Mouse (Mus musculus) CH12.LX (cell line): Measurements from ENCODE around the gene Mrpl19. TPM values are rescaled to one million over a fixed set of nuclear protein-coding genes. Genes with fewer than 3 reads are reported as not detected.
A peak's percentile ranks its signal among the peaks of the same experiment; 100 is the strongest.

Source experiments
- DNase-seq: peaks from one replicate; pipeline ENCODE4 v3.0.0-alpha.2; 2013; ENCODE audit errors: extremely low read depth
- H3K27ac ChIP-seq: 2 replicates; pipeline ENCODE4 v1.5.1; 2012; ENCODE audit warnings: low read depth, mild to moderate bottlenecking, control low read depth, moderate library complexity; ENCODE audit not compliant: insufficient read depth
- H3K27me3 ChIP-seq: replicated peaks from 2 replicates; pipeline ENCODE3; 2012; ENCODE audit warnings: inconsistent platforms
- H3K36me3 ChIP-seq, 2 experiments: replicated peaks in 1 of 2; 2 replicates each; pipeline versions ENCODE3 to v1.6.1; 2012; ENCODE audit warnings: inconsistent platforms in 1 of 2, low read length in 1 of 2, mild to moderate bottlenecking in 1 of 2, mixed read lengths in 1 of 2, moderate library complexity in 1 of 2; ENCODE audit not compliant: control insufficient read depth in 1 of 2, insufficient read depth in 1 of 2
- H3K4me1 ChIP-seq, 2 experiments: 2 replicates each; pipeline ENCODE4 v1.6.1; 2012; ENCODE audit warnings: inconsistent platforms in 1 of 2, moderate library complexity in 1 of 2; ENCODE audit not compliant: insufficient read depth in 2 of 2, control insufficient read depth in 1 of 2
- H3K4me2 ChIP-seq: 2 replicates; pipeline ENCODE4 v1.6.1; 2012; ENCODE audit warnings: low read depth, mild to moderate bottlenecking, control low read depth; ENCODE audit not compliant: poor library complexity, insufficient read depth, severe bottlenecking
- H3K4me3 ChIP-seq, 3 experiments: fragments of 150-350 bp in 1 of 3; sonication (generic) in 1 of 3; replicated peaks in 1 of 3; 2 replicates each; pipeline versions ENCODE3 to v1.5.1; 2011 to 2012; ENCODE audit warnings: low read depth in 2 of 3, low read length in 2 of 3, mild to moderate bottlenecking in 2 of 3, moderate library complexity in 2 of 3, control low read depth in 1 of 3, improper control_type of control experiment in 1 of 3, inconsistent platforms in 1 of 3, mixed read lengths in 1 of 3; ENCODE audit not compliant: poor library complexity in 1 of 3
- H3K79me2 ChIP-seq: replicated peaks from 2 replicates; pipeline ENCODE4 v1.6.1; 2012; ENCODE audit warnings: mild to moderate bottlenecking, moderate library complexity; ENCODE audit not compliant: control insufficient read depth, poor library complexity, insufficient read depth, severe bottlenecking; ENCODE audit errors: extremely low read depth
- H3K9ac ChIP-seq: 2 replicates; pipeline ENCODE4 v1.6.1; 2012; ENCODE audit warnings: low read depth, mild to moderate bottlenecking, control low read depth, moderate library complexity; ENCODE audit not compliant: insufficient read depth
- H3K9me3 ChIP-seq: replicated peaks from 2 replicates; pipeline ENCODE3; 2012; ENCODE audit warnings: low read length, inconsistent platforms, mixed read lengths
- CTCF ChIP-seq, 2 experiments: IDR thresholded peaks in 1 of 2; conservative IDR thresholded peaks in 1 of 2; 2 replicates each; pipeline ENCODE4 v1.5.1; 2011 to 2012; ENCODE audit warnings: low read depth in 2 of 2, low read length in 2 of 2, improper control_type of control experiment in 1 of 2, inconsistent platforms in 1 of 2, mild to moderate bottlenecking in 1 of 2, moderate library complexity in 1 of 2
- IRF4 ChIP-seq: IDR thresholded peaks from 2 replicates; pipeline ENCODE4 v1.6.1; 2014; ENCODE audit warnings: low read depth, mild to moderate bottlenecking, inconsistent platforms, low read length, improper control_type of control experiment
- JUN ChIP-seq: IDR thresholded peaks from 2 replicates; pipeline ENCODE4 v1.6.1; 2011; ENCODE audit warnings: low read depth, mild to moderate bottlenecking, low read length, improper control_type of control experiment, moderate library complexity; ENCODE audit not compliant: insufficient read depth
- NELFE ChIP-seq: IDR thresholded peaks from 2 replicates; pipeline ENCODE4 v1.6.1; 2011; ENCODE audit warnings: low read depth, low read length, improper control_type of control experiment
- NRF1 ChIP-seq: IDR thresholded peaks from 2 replicates; pipeline ENCODE4 v1.6.1; 2014; ENCODE audit warnings: low read depth, mild to moderate bottlenecking, inconsistent platforms, low read length, improper control_type of control experiment, moderate library complexity
- POLR2A ChIP-seq: IDR thresholded peaks from 2 replicates; pipeline ENCODE4 v1.6.1; 2011; ENCODE audit warnings: low read depth, mild to moderate bottlenecking, improper control_type of control experiment, low read length
- RAD21 ChIP-seq: IDR thresholded peaks from 2 replicates; pipeline ENCODE4 v1.6.1; 2011; ENCODE audit warnings: low read depth, mild to moderate bottlenecking, low read length, improper control_type of control experiment, moderate library complexity
- dilution Hi-C: fragments of 300-500 bp; cut with MboI; formaldehyde crosslinking; loops from 2 replicates; pipeline ENCODE4 v1.14.3; 2020; ENCODE audit warnings: low sequenced_read_pairs; ENCODE audit not compliant: extremely low pct_unique_long_range_greater_than_20kb, extremely low pct_ligation_motif_present
- in situ Hi-C: fragments of 300-500 bp; cut with MboI; formaldehyde crosslinking; loops from 3 replicates; pipeline ENCODE4 v1.14.3; 2019; ENCODE audit warnings: low sequenced_read_pairs, low pct_ligation_motif_present, low pct_unique_long_range_greater_than_20kb, mixed read lengths
- polyA plus RNA-seq: library from polyadenylated mRNA; unstranded; fragments of >175 nt; gene quantifications from 2 replicates; pipeline ENCODE4 v1.2.1, GENCODE M21; 2012; ENCODE audit warnings: low read depth; ENCODE audit not compliant: insufficient read length
- total RNA-seq, 2 experiments: library from RNA; depleted of rRNA; stranded (reverse); fragments of 300-350 nt in 1 of 2; fragments of >200 nt in 1 of 2; gene quantifications; 2 replicates each; pipeline ENCODE4 v1.2.3; 2012 to 2014

Gene Mrpl19
- total and polyA plus RNA-seq, 3 experiments, result 27.2 to 96.2 (median 54.0) TPM

DNA sequence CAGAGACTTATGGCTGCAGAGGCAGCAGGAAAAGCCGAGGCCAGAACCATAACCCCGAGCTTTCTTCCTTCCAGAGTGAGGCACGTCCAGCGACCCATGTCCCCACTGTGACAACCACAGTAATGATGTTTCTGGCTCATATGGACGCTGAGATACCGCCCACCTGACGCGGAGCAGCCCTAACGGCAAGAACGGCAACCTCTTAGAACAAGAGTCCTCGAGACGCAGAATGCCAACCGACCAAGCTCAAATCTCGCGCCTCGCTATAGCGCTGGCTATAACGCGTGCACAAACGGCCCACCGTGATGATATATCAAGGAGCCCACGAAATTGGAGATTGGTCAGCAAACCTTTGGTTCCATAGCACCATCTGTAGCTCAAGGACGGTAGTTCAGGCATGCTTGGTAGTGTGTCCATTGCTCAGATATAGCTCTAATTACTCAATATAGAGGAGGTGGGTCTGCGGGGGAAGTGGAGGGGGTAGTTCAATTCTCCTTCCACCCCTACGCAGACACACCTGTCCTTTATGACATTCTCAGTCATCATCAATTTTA lies 55.4 kb downstream of the Mrpl19 start:
- no peaks in the 10 kb centered on the region for H3K79me2 ChIP-seq
- H3K4me1 ChIP-seq, result no peaks in the 10 kb centered on the region
- H3K4me3 ChIP-seq, result no peak overlapping the region
- no peaks in the 10 kb centered on the region for H3K36me3 ChIP-seq
- H3K9me3 ChIP-seq, result peaks cover 2% of the 10 kb centered on the region
- no peak for DNase-seq
- H3K9ac ChIP-seq, result no peak overlapping the region
- in situ Hi-C loops, result no loop called here
- H3K4me2 ChIP-seq, result no peak overlapping the region
- no peak overlapping the region for H3K27ac ChIP-seq
- dilution Hi-C loops, result no loop called here
- peaks cover 9% of the 10 kb centered on the region for H3K27me3 ChIP-seq
- TF ChIP-seq NELFE (no peak), IRF4 (no peak), JUN (no peak), NRF1 (no peak), POLR2A (no peak), CTCF (conservative IDR thresholded peaks at IDR 0.05 in 1 of 2, IDR thresholded peaks at IDR 0.05 in 1 of 2; ENCODE audit: low read depth in 2 of 2, low read length in 2 of 2) (peak in 1 of 2 experiments; percentile 30; a peak in 2 of 4 replicates), RAD21 (peak; percentile 26)

Other genes starting within 250 kb of the Mrpl19 start
- 11.3 and 13.5 TPM in 2 replicates for gene Gcfc2, start 42.3 kb downstream of the Mrpl19 start, total RNA-seq (2012; rRNA removed)
- gene Gcfc2, start 42.3 kb downstream of the Mrpl19 start, total RNA-seq (2014; rRNA removed), result 14.6 and 17.6 TPM in 2 replicates
- 15.4 and 17.6 TPM in 2 replicates for gene Gcfc2, start 42.3 kb downstream of the Mrpl19 start, polyA plus RNA-seq
- gene Eva1a, start 75.1 kb upstream of the Mrpl19 start, total RNA-seq (2012; rRNA removed), result not detected in 2 replicates
- gene Eva1a, start 75.1 kb upstream of the Mrpl19 start, total RNA-seq (2014; rRNA removed), result not detected in 2 replicates
- not detected in 2 replicates for gene Eva1a, start 75.1 kb upstream of the Mrpl19 start, polyA plus RNA-seq